9 mouse cellular contexts compared by ENCODE assay signal in genomic region chr10:41552847-41553589, GRCm38 (mm10). TPM values are rescaled to one million over a fixed set of nuclear protein-coding genes. Genes with fewer than 3 reads are reported as not detected.
A peak's percentile ranks its signal among the peaks of the same experiment; 100 is the strongest.
DNase-seq lines count a peak whose midpoint lies in the region; ATAC-seq and TF ChIP-seq lines count a peak whose summit lies in the region.
"Had no signal": no experiment of that assay in that cellular context is flagged by ENCODE, and none has a peak within 500 bp of the region (broad histone marks: within the 10 kb centered on the region; RNA-seq: fewer than 3 reads in every experiment).

No protein-coding gene starts in this region.

- peak overlapping the region; percentile 85 for H3K27ac ChIP-seq in gastrocnemius, adult 2 months
- H3K27ac ChIP-seq in intestine, embryonic 15.5 days = peak overlapping the region; percentile 71
- H3K27ac ChIP-seq in limb, embryonic 11.5 days (replicated peaks; ENCODE audit: low read depth, low read length) = peak overlapping the region; percentile 62; the same call in 1 of the 2 replicates
- H3K27ac ChIP-seq: midbrain, embryonic 12.5 days had no signal

- WGBS in intestine, embryonic 15.5 days = 37% methylated on average over 14 of the region's 14 CpGs
- WGBS in limb, embryonic 11.5 days = 31% methylated on average over 14 of the region's 14 CpGs

- H3K27me3 ChIP-seq in intestine, embryonic 15.5 days (replicated peaks) = no peaks in the 10 kb centered on the region
- no peaks in the 10 kb centered on the region for H3K27me3 ChIP-seq in limb, embryonic 11.5 days (ENCODE audit: control insufficient read depth, insufficient read depth, low read length)

- H3K9me3 ChIP-seq in intestine, embryonic 15.5 days = no peaks in the 10 kb centered on the region
- peaks cover 4% of the 10 kb centered on the region; the same call in 1 of the 2 replicates for H3K9me3 ChIP-seq in limb, embryonic 11.5 days (ENCODE audit: control insufficient read depth, low read length)

- peak; percentile 94 for ATAC-seq in intestine, embryonic 15.5 days
- peak; percentile 76; the same call in 1 of the 2 replicates for ATAC-seq in limb, embryonic 11.5 days (ENCODE audit: insufficient number of reproducible peaks, low FRiP score, low TSS enrichment, low read depth)
- no peak for ATAC-seq in erythroblast, adult 5-6 weeks (replicated peaks; ENCODE audit: low FRiP score, poor library complexity, severe bottlenecking)

- intact Hi-C loops in gastrocnemius, adult 2 months (cut with DNase I) = no loop called here

- peak; percentile 56 for DNase-seq in layer of hippocampus, adult 11-12 months (ENCODE audit: low spot score)
- DNase-seq in layer of hippocampus, adult 9-10 months (ENCODE audit: low spot score) = no peak
- peak; percentile 17 to 29 for DNase-seq in adrenal gland, postnatal 36 days
- peak; percentile 65 for DNase-seq in gastrocnemius, adult 2 months
- DNase-seq in limb, embryonic 11.5 days (ENCODE audit: low spot score) = peak; percentile 63
- DNase-seq in right cerebral cortex, adult 2 months (ENCODE audit: low spot score in 2 of 2) = peak; percentile 53 to 61

- peak overlapping the region; percentile 37 for H3K4me2 ChIP-seq in intestine, embryonic 15.5 days (replicated peaks)
- H3K4me2 ChIP-seq in limb, embryonic 11.5 days (ENCODE audit: low read depth, severe bottlenecking) = no peak overlapping the region
- H3K4me2 ChIP-seq: midbrain, embryonic 12.5 days had no signal

- no peak for TF ChIP-seq CTCF in gastrocnemius, adult 2 months (IDR thresholded peaks at IDR 0.05)

- H3K9ac ChIP-seq in intestine, embryonic 15.5 days = no peak overlapping the region
- peak overlapping the region; percentile 4; the same call in 1 of the 2 replicates for H3K9ac ChIP-seq in limb, embryonic 11.5 days (ENCODE audit: low read length)
- H3K9ac ChIP-seq: midbrain, embryonic 12.5 days had no signal

- peaks cover 17% of the 10 kb centered on the region for H3K4me1 ChIP-seq in intestine, embryonic 15.5 days (replicated peaks)
- H3K4me1 ChIP-seq in limb, embryonic 11.5 days (ENCODE audit: control insufficient read depth, insufficient read depth, low read length) = peaks cover 16% of the 10 kb centered on the region

- H3K36me3 ChIP-seq in intestine, embryonic 15.5 days = no peaks in the 10 kb centered on the region
- no peaks in the 10 kb centered on the region for H3K36me3 ChIP-seq in limb, embryonic 11.5 days (ENCODE audit: control insufficient read depth, insufficient read depth, low read length)
- H3K36me3 ChIP-seq: midbrain, embryonic 12.5 days had no signal

- H3K4me3 ChIP-seq in gastrocnemius, adult 2 months = peak overlapping the region; percentile 37
- H3K4me3 ChIP-seq in intestine, embryonic 15.5 days (replicated peaks) = no peak overlapping the region
- no peak overlapping the region for H3K4me3 ChIP-seq in limb, embryonic 11.5 days (ENCODE audit: low read depth, low read length)
- H3K4me3 ChIP-seq: midbrain, embryonic 12.5 days had no signal

RNA-seq across cellular contexts. Expression of gene Cd164, which starts 33.8 kb away (rescaled TPM):
- total RNA-seq in adrenal gland, postnatal 36 days (2021) = 100 to 1,000 TPM; 215 to 243 TPM
- total RNA-seq in gastrocnemius, adult 2 months (2021) = 100 to 1,000 TPM; 133 to 157 TPM
- 166 and 185 TPM in 2 replicates for polyA plus RNA-seq in intestine, embryonic 15.5 days (2015; fragmentation: Nextera tagmentation; extraction: Ambion mirVana)
- 171 and 180 TPM in 2 replicates for polyA plus RNA-seq in limb, embryonic 11.5 days (2014; fragmentation: Nextera tagmentation; extraction: Ambion mirVana)
- total RNA-seq in erythroblast, adult 5-6 weeks (2015; ENCODE audit: low replicate concordance) = 57.6 and 59.8 TPM in 2 replicates
- total RNA-seq in erythroblast, adult 5-6 weeks (2017; ENCODE audit: low replicate concordance) = 50.2 and 53.9 TPM in 2 replicates
